Mouse (Mus musculus) kidney, embryonic 14.5 days (tissue): ENCODE results near the gene Cib3. TPM values are rescaled to one million over a fixed set of nuclear protein-coding genes. Genes with fewer than 3 reads are reported as not detected.

Experiments
- ATAC-seq: fragments of 200-750 bp; cut with Nextera tagmentation; 2 replicates; pipeline ENCODE4 v1.8.0; 2017; ENCODE audit warnings: moderate number of reproducible peaks, mild to moderate bottlenecking, moderate TSS enrichment, moderate library complexity; ENCODE audit not compliant: low FRiP score, low TSS enrichment
- H3K27ac ChIP-seq: fragments of 300-500 bp; sonication (generic); 2 replicates; pipeline ENCODE4 v1.5.1; 2014; ENCODE audit warnings: low read depth, mild to moderate bottlenecking, low read length, moderate library complexity, mixed read lengths
- H3K27me3 ChIP-seq: fragments of 300-500 bp; sonication (generic); 2 replicates; pipeline ENCODE4 v1.6.1; 2014; ENCODE audit warnings: mild to moderate bottlenecking, low read length; ENCODE audit not compliant: control insufficient read depth, insufficient read depth
- H3K36me3 ChIP-seq: fragments of 300-500 bp; sonication (generic); 2 replicates; pipeline ENCODE4 v1.6.1; 2014; ENCODE audit warnings: low read length, mixed read lengths; ENCODE audit not compliant: control insufficient read depth, insufficient read depth
- H3K4me1 ChIP-seq: fragments of 300-500 bp; sonication (generic); 2 replicates; pipeline ENCODE4 v1.6.1; 2014; ENCODE audit warnings: low read length, mixed read lengths; ENCODE audit not compliant: control insufficient read depth, insufficient read depth
- H3K4me2 ChIP-seq: fragments of 300-500 bp; sonication (generic); replicated peaks from 2 replicates; pipeline ENCODE4 v1.6.1; 2014; ENCODE audit warnings: low read depth, mild to moderate bottlenecking, low read length
- H3K4me3 ChIP-seq: fragments of 300-500 bp; sonication (generic); 2 replicates; pipeline ENCODE4 v1.5.1; 2014; ENCODE audit warnings: mild to moderate bottlenecking, low read length
- H3K9ac ChIP-seq: fragments of 300-500 bp; sonication (generic); 2 replicates; pipeline ENCODE4 v1.6.1; 2014; ENCODE audit warnings: low read depth, mild to moderate bottlenecking, low read length, moderate library complexity
- H3K9me3 ChIP-seq: fragments of 300-500 bp; sonication (generic); 2 replicates; pipeline ENCODE4 v1.6.1; 2016; ENCODE audit warnings: low read length; ENCODE audit not compliant: control insufficient read depth
- WGBS: fragments of 180-500 bp; shearing (Covaris S2); extraction: QIAGEN DNeasy Blood & Tissue Kit; methylation state at CpG from one replicate; pipeline ENCODE4 v1.1.7; 2014; 5-methylcytosine and 5-hydroxymethylcytosine counted together
- polyA plus RNA-seq: library from polyadenylated mRNA; unstranded; fragments of >200 nt; fragmentation: Nextera tagmentation; extraction: Ambion mirVana; gene quantifications from 2 replicates; pipeline ENCODE4 v1.2.1, GENCODE M21; 2014

Cib3 gene
- polyA plus RNA-seq, 1 experiment from 2014 or later = not detected

- WGBS = under 1% methylated on average over 82 of the region's 82 CpGs
- no peaks in the 10 kb centered on the region for H3K9me3 ChIP-seq
- peaks cover 15% of the 10 kb centered on the region for H3K4me1 ChIP-seq
These were observed 51.6 kb downstream of the Cib3 start, which contains the start of gene Rab8a for GRCm38 (mm10) chr8:72160707-72161697. Gene Rab8a (plus strand): TSS chr8:72161200.

GRCm38 (mm10) chr8:72160007-72160406, 52.6 kb downstream of the Cib3 start:
- 72% methylated on average over 3 of the region's 3 CpGs for WGBS
- Histone ChIP-seq H3K9ac (peak overlapping the region; percentile 53; the same call in 1 of the 2 replicates), H3K36me3 (peaks cover 13% of the 10 kb centered on the region; the same call in 1 of the 2 replicates), H3K4me2 (peak overlapping the region; percentile 58), H3K9me3 (no peaks in the 10 kb centered on the region), H3K27ac (no peak overlapping the region), H3K27me3 (no peaks in the 10 kb centered on the region), H3K4me1 (peaks cover 15% of the 10 kb centered on the region), H3K4me3 (peak overlapping the region; percentile 98)
- no peak for ATAC-seq

More at GRCm38 (mm10) chr8:72160707-72161697, 51.6 kb downstream of the Cib3 start, which contains the start of gene Rab8a:
- ATAC-seq = peak; percentile 99
- Histone ChIP-seq H3K27ac (peak within 1 kb of the TSS; percentile 78; the same call in 1 of the 2 replicates), H3K9ac (peak within 1 kb of the TSS; percentile 96), H3K4me2 (peak within 1 kb of the TSS; percentile 82), H3K27me3 (no peaks in the 10 kb centered on the region), H3K4me3 (peak within 1 kb of the TSS; percentile 98), H3K36me3 (peaks cover 13% of the 10 kb centered on the region; the same call in 1 of the 2 replicates)

- H3K9me3 ChIP-seq = no peaks in the 10 kb centered on the region
- 86% methylated on average over 3 of the region's 3 CpGs for WGBS
- no peak overlapping the region for H3K4me3 ChIP-seq
- peaks cover 13% of the 10 kb centered on the region; the same call in 1 of the 2 replicates for H3K36me3 ChIP-seq
- H3K4me2 ChIP-seq = no peak overlapping the region
- ATAC-seq = no peak
- H3K27me3 ChIP-seq = no peaks in the 10 kb centered on the region
- no peak overlapping the region for H3K27ac ChIP-seq
- H3K9ac ChIP-seq = no peak overlapping the region
- H3K4me1 ChIP-seq = peaks cover 15% of the 10 kb centered on the region
These were observed 53.9 kb downstream of the Cib3 start for GRCm38 (mm10) chr8:72158726-72159125.

DNA sequence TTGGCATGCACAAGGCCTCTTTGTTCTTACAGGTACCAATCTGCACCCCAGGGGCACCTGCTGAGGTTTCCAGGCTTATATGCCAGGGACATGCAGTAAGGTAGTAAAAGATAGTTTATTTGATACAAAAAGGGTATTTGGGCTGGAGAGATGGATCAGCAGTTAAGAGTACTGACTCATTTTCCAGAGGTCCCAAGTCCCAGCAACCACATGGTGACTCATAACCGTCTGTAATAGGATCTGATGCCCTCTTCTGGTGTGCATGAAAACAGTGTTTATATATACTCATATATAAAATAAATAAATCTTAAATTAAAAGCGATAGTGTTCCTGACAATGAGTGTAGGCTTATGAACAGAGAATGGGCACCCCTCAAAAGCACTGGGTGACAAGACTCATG, 54.5 kb downstream of the Cib3 start:
- Histone ChIP-seq H3K27me3 (no peaks in the 10 kb centered on the region), H3K27ac (no peak overlapping the region), H3K4me3 (no peak overlapping the region), H3K36me3 (peaks cover 14% of the 10 kb centered on the region), H3K9ac (no peak overlapping the region), H3K4me2 (no peak overlapping the region), H3K9me3 (no peaks in the 10 kb centered on the region), H3K4me1 (peaks cover 15% of the 10 kb centered on the region)
- WGBS = 83% methylated on average over 2 of the region's 2 CpGs
- no peak for ATAC-seq

Other genes starting within 250 kb of the Cib3 start
- gene Cyp4f18, start 203.2 kb downstream of the Cib3 start, polyA plus RNA-seq = 0.86 and 1.2 TPM in 2 replicates
- not detected in 2 replicates for gene Olfr372, start 171.6 kb downstream of the Cib3 start, polyA plus RNA-seq
- gene Olfr373, start 129.7 kb downstream of the Cib3 start, polyA plus RNA-seq = 0.04 TPM in 1 of 2 replicates, not detected in the other
- gene Olfr374, start 105.8 kb downstream of the Cib3 start, polyA plus RNA-seq = 0.10 TPM in 1 of 2 replicates, not detected in the other
- gene Tpm4, start 77.9 kb downstream of the Cib3 start, polyA plus RNA-seq = 699 and 718 TPM in 2 replicates
- gene Rab8a, start 51.6 kb downstream of the Cib3 start, polyA plus RNA-seq = 88.9 and 96.1 TPM in 2 replicates
- not detected in 2 replicates for gene Hsh2d, start 23.2 kb downstream of the Cib3 start, polyA plus RNA-seq
- not detected in 2 replicates for gene Gm11034, start 799 bp upstream of the Cib3 start, polyA plus RNA-seq
- 61.3 and 68.8 TPM in 2 replicates for gene Fam32a, start 6.9 kb upstream of the Cib3 start, polyA plus RNA-seq
- 110 and 125 TPM in 2 replicates for gene Ap1m1, start 27.2 kb upstream of the Cib3 start, polyA plus RNA-seq
- 32.7 and 38.4 TPM in 2 replicates for gene Gm10282, start 92.4 kb upstream of the Cib3 start, polyA plus RNA-seq
- gene Klf2, start 106.2 kb upstream of the Cib3 start, polyA plus RNA-seq = 12.1 and 13.9 TPM in 2 replicates
- 40.7 and 72.3 TPM in 2 replicates for gene Eps15l1, start 208.6 kb upstream of the Cib3 start, polyA plus RNA-seq
- gene Calr3, start 231.0 kb upstream of the Cib3 start, polyA plus RNA-seq = 1.6 and 2.1 TPM in 2 replicates
- 13.9 and 14.6 TPM in 2 replicates for gene 1700030K09Rik, start 231.0 kb upstream of the Cib3 start, polyA plus RNA-seq